Mouse (Mus musculus) embryonic facial prominence, embryonic 10.5 days (tissue): Measurements from ENCODE around the gene Acd. TPM values are rescaled to one million over a fixed set of nuclear protein-coding genes. Genes with fewer than 3 reads are reported as not detected.
A peak's percentile ranks its signal among the peaks of the same experiment; 100 is the strongest.

Source experiments
- DNase-seq: peaks from one replicate; pipeline ENCODE4 v3.0.0-alpha.2; 2017; ENCODE audit warnings: low spot score
- H3K27ac ChIP-seq: fragments of 300-500 bp; sonication (generic); replicated peaks from 2 replicates; pipeline ENCODE4 v1.5.1; 2016; ENCODE audit warnings: mild to moderate bottlenecking
- H3K27me3 ChIP-seq: fragments of 300-500 bp; sonication (generic); replicated peaks from 2 replicates; pipeline ENCODE4 v1.6.1; 2016; ENCODE audit warnings: low read depth, mild to moderate bottlenecking; ENCODE audit not compliant: poor library complexity, severe bottlenecking
- H3K36me3 ChIP-seq: fragments of 300-500 bp; sonication (generic); replicated peaks from 2 replicates; pipeline ENCODE4 v1.6.1; 2016; ENCODE audit warnings: mild to moderate bottlenecking, moderate library complexity
- H3K4me1 ChIP-seq: fragments of 300-500 bp; sonication (generic); 2 replicates; pipeline ENCODE4 v1.6.1; 2016
- H3K4me3 ChIP-seq: fragments of 300-500 bp; sonication (generic); 2 replicates; pipeline ENCODE4 v1.5.1; 2016; ENCODE audit warnings: mild to moderate bottlenecking, moderate library complexity
- H3K9me3 ChIP-seq: fragments of 300-500 bp; sonication (generic); 2 replicates; pipeline ENCODE4 v1.6.1; 2016; ENCODE audit warnings: mild to moderate bottlenecking
- WGBS: fragments of 180-500 bp; shearing (Covaris S2); methylation state at CpG from one replicate; pipeline ENCODE4 v1.1.7; 2016; 5-methylcytosine and 5-hydroxymethylcytosine counted together
- polyA plus RNA-seq: library from polyadenylated mRNA; unstranded; fragments of >200 nt; fragmentation: Nextera tagmentation; extraction: Ambion mirVana; gene quantifications from 2 replicates; pipeline ENCODE4 v1.2.1, GENCODE M21; 2016

The Acd gene
- polyA plus RNA-seq, 1 experiment from 2014 or later, result 72.6 TPM

GRCm38 (mm10) chr8:105685796-105686308 is 15.1 kb downstream of the Acd start, which contains the start of gene Carmil2:
Gene Carmil2 (plus strand): TSS chr8:105686274.
- peaks cover 6% of the 10 kb centered on the region; the same call in 1 of the 2 replicates for H3K27me3 ChIP-seq
- no peaks in the 10 kb centered on the region for H3K9me3 ChIP-seq
- H3K27ac ChIP-seq, result 0 out of 2 replicates have a peak within 1 kb of the TSS, but pooled peaks have one; percentile 8
- H3K36me3 ChIP-seq, result peaks cover 39% of the 10 kb centered on the region
- peaks cover 15% of the 10 kb centered on the region for H3K4me1 ChIP-seq
- peak within 1 kb of the TSS; percentile 30; the same call in 1 of the 2 replicates for H3K4me3 ChIP-seq
- peak; percentile 65 for DNase-seq
- WGBS, result 10% methylated on average over 26 of the region's 26 CpGs

- Histone ChIP-seq H3K27ac (no peak overlapping the region), H3K9me3 (no peaks in the 10 kb centered on the region), H3K27me3 (peaks cover 6% of the 10 kb centered on the region; the same call in 1 of the 2 replicates), H3K4me3 (no peak overlapping the region), H3K4me1 (peaks cover 15% of the 10 kb centered on the region), H3K36me3 (peaks cover 44% of the 10 kb centered on the region)
- 80% methylated on average over 7 of the region's 7 CpGs for WGBS
- no peak for DNase-seq
Measured at GRCm38 (mm10) chr8:105685325-105685724, 15.6 kb downstream of the Acd start.

- H3K36me3 ChIP-seq, result peaks cover 99% of the 10 kb centered on the region
- DNase-seq, result no peak
- H3K4me3 ChIP-seq, result no peak overlapping the region
- H3K27me3 ChIP-seq, result no peaks in the 10 kb centered on the region
- H3K4me1 ChIP-seq, result no peaks in the 10 kb centered on the region
- WGBS, result 98% methylated on average over 1 of the region's 1 CpGs
- H3K27ac ChIP-seq, result no peak overlapping the region
- H3K9me3 ChIP-seq, result no peaks in the 10 kb centered on the region
Measured at GRCm38 (mm10) chr8:105677891-105678290, 23.0 kb downstream of the Acd start.

- H3K4me3 ChIP-seq, result no peak overlapping the region
- H3K9me3 ChIP-seq, result no peaks in the 10 kb centered on the region
- no peak for DNase-seq
- no peak overlapping the region for H3K27ac ChIP-seq
- 88% methylated on average over 3 of the region's 3 CpGs for WGBS
- no peaks in the 10 kb centered on the region for H3K27me3 ChIP-seq
- no peaks in the 10 kb centered on the region for H3K4me1 ChIP-seq
- peaks cover 62% of the 10 kb centered on the region for H3K36me3 ChIP-seq
Measured at GRCm38 (mm10) chr8:105661167-105661566, 39.7 kb downstream of the Acd start.

- no peak for DNase-seq
- Histone ChIP-seq H3K27me3 (no peaks in the 10 kb centered on the region), H3K27ac (no peak overlapping the region), H3K9me3 (no peaks in the 10 kb centered on the region), H3K4me3 (no peak overlapping the region), H3K36me3 (peaks cover 58% of the 10 kb centered on the region), H3K4me1 (no peaks in the 10 kb centered on the region)
Measured at GRCm38 (mm10) chr8:105657641-105658040, 43.3 kb downstream of the Acd start.

- Histone ChIP-seq H3K27ac (no peak overlapping the region), H3K4me1 (no peaks in the 10 kb centered on the region), H3K27me3 (no peaks in the 10 kb centered on the region), H3K4me3 (no peak overlapping the region), H3K36me3 (peaks cover 93% of the 10 kb centered on the region), H3K9me3 (no peaks in the 10 kb centered on the region)
- WGBS, result 90% methylated on average over 1 of the region's 1 CpGs
- no peak for DNase-seq
Measured at GRCm38 (mm10) chr8:105648929-105649328, 52.0 kb downstream of the Acd start.

Other genes with a start within 250 kb of the Acd start
- 35.7 and 48.8 TPM in 2 replicates for gene Tppp3, start 229.6 kb downstream of the Acd start, polyA plus RNA-seq
- gene Zdhhc1, start 204.2 kb downstream of the Acd start, polyA plus RNA-seq, result 19.2 and 20.5 TPM in 2 replicates
- gene Hsd11b2, start 182.3 kb downstream of the Acd start, polyA plus RNA-seq, result 18.8 and 22.2 TPM in 2 replicates
- gene Atp6v0d1, start 135.1 kb downstream of the Acd start, polyA plus RNA-seq, result 64.7 and 64.9 TPM in 2 replicates
- 13.5 and 15.9 TPM in 2 replicates for gene Ripor1, start 95.8 kb downstream of the Acd start, polyA plus RNA-seq
- gene Ctcf, start 64.5 kb downstream of the Acd start, polyA plus RNA-seq, result 136 and 137 TPM in 2 replicates
- 0.59 and 0.64 TPM in 2 replicates for gene Agrp, start 63.7 kb downstream of the Acd start, polyA plus RNA-seq
- 1.5 TPM in 2 replicates for gene Carmil2, start 14.8 kb downstream of the Acd start, polyA plus RNA-seq
- 15.1 and 16.8 TPM in 2 replicates for gene Pard6a, start within 50 bp of the Acd start, polyA plus RNA-seq
- not detected in 2 replicates for gene 4933405L10Rik, start 6.6 kb upstream of the Acd start, polyA plus RNA-seq
- 49.3 and 54.0 TPM in 2 replicates for gene Enkd1, start 7.1 kb upstream of the Acd start, polyA plus RNA-seq
- gene Gfod2, start 57.6 kb upstream of the Acd start, polyA plus RNA-seq, result 34.7 and 36.6 TPM in 2 replicates
- gene Ranbp10, start 126.2 kb upstream of the Acd start, polyA plus RNA-seq, result 11.4 and 12.1 TPM in 2 replicates
- gene Tsnaxip1, start 126.6 kb upstream of the Acd start, polyA plus RNA-seq, result 0.19 and 0.40 TPM in 2 replicates
- 49.6 and 51.2 TPM in 2 replicates for gene Cenpt, start 152.2 kb upstream of the Acd start, polyA plus RNA-seq
- gene Thap11, start 154.0 kb upstream of the Acd start, polyA plus RNA-seq, result 82.1 and 83.0 TPM in 2 replicates
- 394 and 398 TPM in 2 replicates for gene Nutf2, start 159.5 kb upstream of the Acd start, polyA plus RNA-seq
- 69.8 and 78.4 TPM in 2 replicates for gene Edc4, start 179.8 kb upstream of the Acd start, polyA plus RNA-seq
- gene Nrn1l, start 192.5 kb upstream of the Acd start, polyA plus RNA-seq, result 0.35 and 0.54 TPM in 2 replicates
- 35.9 and 38.1 TPM in 2 replicates for gene Pskh1, start 199.3 kb upstream of the Acd start, polyA plus RNA-seq
- 1.9 and 2.2 TPM in 2 replicates for gene Ctrl, start 232.8 kb upstream of the Acd start, polyA plus RNA-seq
- gene Psmb10, start 237.3 kb upstream of the Acd start, polyA plus RNA-seq, result 30.5 and 36.8 TPM in 2 replicates
- gene Lcat, start 242.3 kb upstream of the Acd start, polyA plus RNA-seq, result 1.7 and 2.4 TPM in 2 replicates